Mouse (Mus musculus): ENCODE results near the gene Upb1. TPM values are rescaled to one million over a fixed set of nuclear protein-coding genes. Genes with fewer than 3 reads are reported as not detected.
"Not testable (repeated sequence)": the region's sequence is repeated elsewhere in the genome, so short reads cannot be mapped to it uniquely, and the experiment has no call there.

Gene Upb1
- polyA plus RNA-seq (2015; fragmentation: Nextera tagmentation; extraction: Ambion mirVana), result 0.09 and 0.10 TPM in 2 replicates

- Histone ChIP-seq H3K9me3 (no peaks in the 10 kb centered on the region), H3K4me1 (replicated peaks) (no peaks in the 10 kb centered on the region; the same call in 1 of the 2 replicates), H3K4me2 (no peak within 1 kb of the TSS), H3K36me3 (no peaks in the 10 kb centered on the region), H3K4me3 (no peak within 1 kb of the TSS), H3K9ac (no peak within 1 kb of the TSS), H3K27me3 (no peaks in the 10 kb centered on the region), H3K27ac (no peak within 1 kb of the TSS)
- WGBS, result 87% methylated on average over 4 of the region's 4 CpGs
- ATAC-seq (ENCODE audit: low FRiP score), result no peak
Observed at GRCm38 (mm10) chr10:75400958-75401357, at the start of gene Upb1. Gene Upb1, plus strand, starts transcription at chr10:75401115.

GRCm38 (mm10) chr10:75352541-75352940 is 48.4 kb upstream of the Upb1 start:
- no peak overlapping the region for H3K4me2 ChIP-seq
- H3K27me3 ChIP-seq, result no peaks in the 10 kb centered on the region
- no peaks in the 10 kb centered on the region for H3K36me3 ChIP-seq
- H3K27ac ChIP-seq, result no peak overlapping the region
- no peak for ATAC-seq (ENCODE audit: low FRiP score)
- no peak overlapping the region for H3K4me3 ChIP-seq
- no peaks in the 10 kb centered on the region for H3K4me1 ChIP-seq (replicated peaks)
- no peaks in the 10 kb centered on the region for H3K9me3 ChIP-seq
- no peak overlapping the region for H3K9ac ChIP-seq
- 96% methylated on average over 12 of the region's 12 CpGs for WGBS

- H3K4me1 ChIP-seq (replicated peaks); H3K27ac ChIP-seq; H3K4me2 ChIP-seq; H3K36me3 ChIP-seq; H3K9ac ChIP-seq; ATAC-seq (ENCODE audit: low FRiP score); H3K27me3 ChIP-seq; H3K9me3 ChIP-seq; H3K4me3 ChIP-seq: not testable (repeated sequence)
- 73% methylated on average over 9 of the region's 9 CpGs for WGBS
Observed at GRCm38 (mm10) chr10:75353838-75354241, 47.1 kb upstream of the Upb1 start.

- Histone ChIP-seq H3K4me1 (replicated peaks) (no peaks in the 10 kb centered on the region), H3K36me3 (no peaks in the 10 kb centered on the region), H3K9ac (no peak overlapping the region), H3K9me3 (no peaks in the 10 kb centered on the region), H3K27ac (no peak overlapping the region), H3K4me3 (no peak overlapping the region), H3K27me3 (no peaks in the 10 kb centered on the region), H3K4me2 (no peak overlapping the region)
- ATAC-seq (ENCODE audit: low FRiP score), result no peak
- 81% methylated on average over 4 of the region's 4 CpGs for WGBS
Observed at GRCm38 (mm10) chr10:75355341-75355740, 45.6 kb upstream of the Upb1 start.

GRCm38 (mm10) chr10:75364214-75364690 is 36.7 kb upstream of the Upb1 start:
- not testable (repeated sequence) for H3K36me3 ChIP-seq, H3K27me3 ChIP-seq, H3K9ac ChIP-seq, H3K4me2 ChIP-seq, H3K4me3 ChIP-seq, H3K9me3 ChIP-seq
- 5% methylated on average over 1 of the region's 1 CpGs for WGBS
- Histone ChIP-seq H3K27ac (peak overlapping the region; percentile 63; the same call in 1 of the 2 replicates), H3K4me1 (replicated peaks) (peaks cover 15% of the 10 kb centered on the region)
- ATAC-seq (ENCODE audit: low FRiP score), result peak; percentile 82

- Histone ChIP-seq H3K4me3 (no peak overlapping the region), H3K36me3 (no peaks in the 10 kb centered on the region), H3K4me1 (replicated peaks) (peaks cover 15% of the 10 kb centered on the region), H3K9me3 (no peaks in the 10 kb centered on the region), H3K9ac (no peak overlapping the region), H3K27me3 (no peaks in the 10 kb centered on the region), H3K27ac (peak overlapping the region; percentile 2; the same call in 1 of the 2 replicates), H3K4me2 (no peak overlapping the region)
- 78% methylated on average over 9 of the region's 9 CpGs for WGBS
- ATAC-seq (ENCODE audit: low FRiP score), result peak; percentile 15; the same call in 1 of the 2 replicates
Observed at GRCm38 (mm10) chr10:75364796-75365195, 36.1 kb upstream of the Upb1 start.

GRCm38 (mm10) chr10:75365231-75365633 is 35.7 kb upstream of the Upb1 start:
- Histone ChIP-seq H3K4me3 (no peak overlapping the region), H3K4me1 (replicated peaks) (peaks cover 15% of the 10 kb centered on the region), H3K36me3 (no peaks in the 10 kb centered on the region), H3K4me2 (peak overlapping the region; percentile 21; the same call in 1 of the 2 replicates), H3K27ac (no peak overlapping the region; the same call in 1 of the 2 replicates), H3K9ac (no peak overlapping the region), H3K27me3 (no peaks in the 10 kb centered on the region), H3K9me3 (no peaks in the 10 kb centered on the region)
- no peak for ATAC-seq (ENCODE audit: low FRiP score)
- WGBS, result 54% methylated on average over 6 of the region's 6 CpGs

- ATAC-seq (ENCODE audit: low FRiP score), result not testable (repeated sequence)
Observed at GRCm38 (mm10) chr10:75373655-75374351, 27.1 kb upstream of the Upb1 start.

GRCm38 (mm10) chr10:75378688-75379087 is 22.2 kb upstream of the Upb1 start:
- no peak overlapping the region for H3K4me3 ChIP-seq
- no peak overlapping the region for H3K4me2 ChIP-seq
- no peak overlapping the region for H3K9ac ChIP-seq
- H3K36me3 ChIP-seq, result no peaks in the 10 kb centered on the region
- H3K4me1 ChIP-seq (replicated peaks), result no peaks in the 10 kb centered on the region
- WGBS, result 88% methylated on average over 10 of the region's 10 CpGs
- no peak for ATAC-seq (ENCODE audit: low FRiP score)
- peaks cover under 1% of the 10 kb centered on the region; the same call in 1 of the 2 replicates for H3K9me3 ChIP-seq
- H3K27me3 ChIP-seq, result no peaks in the 10 kb centered on the region
- H3K27ac ChIP-seq, result no peak overlapping the region

More at GRCm38 (mm10) chr10:75373655-75374351, 27.1 kb upstream of the Upb1 start:
- not testable (repeated sequence) for H3K9me3 ChIP-seq; H3K27me3 ChIP-seq; H3K4me3 ChIP-seq; H3K4me2 ChIP-seq; H3K9ac ChIP-seq; H3K27ac ChIP-seq; H3K36me3 ChIP-seq; H3K4me1 ChIP-seq (replicated peaks)
- WGBS, result 79% methylated on average over 13 of the region's 19 CpGs

- no peak for ATAC-seq (ENCODE audit: low FRiP score)
- 86% methylated on average over 2 of the region's 2 CpGs for WGBS
- no peaks in the 10 kb centered on the region for H3K36me3 ChIP-seq
Observed at GRCm38 (mm10) chr10:75390156-75390555, 10.8 kb upstream of the Upb1 start.

GRCm38 (mm10) chr10:75390832-75391231 is 10.1 kb upstream of the Upb1 start:
- Histone ChIP-seq H3K4me3 (no peak overlapping the region), H3K9me3 (no peaks in the 10 kb centered on the region), H3K4me2 (no peak overlapping the region), H3K9ac (no peak overlapping the region), H3K4me1 (replicated peaks) (no peaks in the 10 kb centered on the region), H3K27me3 (no peaks in the 10 kb centered on the region), H3K36me3 (no peaks in the 10 kb centered on the region), H3K27ac (no peak overlapping the region)
- no peak for ATAC-seq (ENCODE audit: low FRiP score)
- WGBS, result 90% methylated on average over 4 of the region's 4 CpGs

More at GRCm38 (mm10) chr10:75390156-75390555, 10.8 kb upstream of the Upb1 start:
- Histone ChIP-seq H3K4me1 (replicated peaks) (no peaks in the 10 kb centered on the region), H3K27ac (no peak overlapping the region), H3K4me2 (no peak overlapping the region), H3K27me3 (no peaks in the 10 kb centered on the region), H3K9me3 (no peaks in the 10 kb centered on the region), H3K9ac (no peak overlapping the region), H3K4me3 (no peak overlapping the region)

GRCm38 (mm10) chr10:75394796-75395195 is 6.1 kb upstream of the Upb1 start:
- H3K27ac ChIP-seq, result no peak overlapping the region
- H3K4me3 ChIP-seq, result no peak overlapping the region
- no peaks in the 10 kb centered on the region for H3K9me3 ChIP-seq
- H3K9ac ChIP-seq, result no peak overlapping the region
- no peaks in the 10 kb centered on the region for H3K36me3 ChIP-seq
- 92% methylated on average over 8 of the region's 8 CpGs for WGBS
- ATAC-seq (ENCODE audit: low FRiP score), result no peak
- no peak overlapping the region for H3K4me2 ChIP-seq
- no peaks in the 10 kb centered on the region for H3K27me3 ChIP-seq
- no peaks in the 10 kb centered on the region; the same call in 1 of the 2 replicates for H3K4me1 ChIP-seq (replicated peaks)

- Histone ChIP-seq H3K4me1 (replicated peaks) (no peaks in the 10 kb centered on the region; the same call in 1 of the 2 replicates), H3K9me3 (no peaks in the 10 kb centered on the region), H3K4me3 (no peak overlapping the region), H3K36me3 (no peaks in the 10 kb centered on the region), H3K27ac (no peak overlapping the region), H3K9ac (no peak overlapping the region), H3K27me3 (no peaks in the 10 kb centered on the region), H3K4me2 (no peak overlapping the region)
- 47% methylated on average over 14 of the region's 14 CpGs for WGBS
- no peak for ATAC-seq (ENCODE audit: low FRiP score)
Observed at GRCm38 (mm10) chr10:75396966-75397365, 3.9 kb upstream of the Upb1 start.
